Mouse (Mus musculus) MEL (cell line): Measurements from ENCODE around the gene Ubp1.
A peak's percentile ranks its signal among the peaks of the same experiment; 100 is the strongest.

Source experiments
- CTCF ChIP-seq, 3 experiments: IDR thresholded peaks in 2 of 3; conservative IDR thresholded peaks in 1 of 3; 2 replicates each; pipeline ENCODE4 v1.5.1; 2011 to 2012; ENCODE audit warnings: low read length in 3 of 3, low read depth in 2 of 3, mild to moderate bottlenecking in 2 of 3, improper control_type of control experiment in 1 of 3, inconsistent platforms in 1 of 3, mixed read lengths in 1 of 3, moderate library complexity in 1 of 3; ENCODE audit not compliant: control insufficient read depth in 1 of 3, insufficient read depth in 1 of 3, poor library complexity in 1 of 3, severe bottlenecking in 1 of 3
- NRF1 ChIP-seq: IDR thresholded peaks from 2 replicates; pipeline ENCODE4 v1.6.1; 2014; ENCODE audit warnings: low read depth, mild to moderate bottlenecking, inconsistent platforms, low read length, improper control_type of control experiment, moderate library complexity; ENCODE audit not compliant: poor library complexity, insufficient read depth, severe bottlenecking
- POLR2A ChIP-seq, 2 experiments: IDR thresholded peaks; 2 replicates each; pipeline ENCODE4 v1.6.1; 2011 to 2012; ENCODE audit warnings: low read length in 2 of 2, mild to moderate bottlenecking in 2 of 2, control low read depth in 1 of 2, improper control_type of control experiment in 1 of 2, low read depth in 1 of 2, moderate library complexity in 1 of 2; ENCODE audit not compliant: control insufficient read depth in 1 of 2, insufficient read depth in 1 of 2, poor library complexity in 1 of 2

GRCm38 (mm10) chr9:114026261-114026934 lies 95.7 kb downstream of the Ubp1 start:
- TF ChIP-seq CTCF (IDR thresholded peaks at IDR 0.05 in 2 of 3, conservative IDR thresholded peaks at IDR 0.05 in 1 of 3; ENCODE audit: control insufficient read depth in 1 of 3, insufficient read depth in 1 of 3, low read depth in 2 of 3, low read length in 3 of 3, poor library complexity in 1 of 3, severe bottlenecking in 1 of 3) (no peak), POLR2A (IDR thresholded peaks at IDR 0.05; ENCODE audit: control insufficient read depth in 1 of 2, insufficient read depth in 1 of 2, low read depth in 1 of 2, low read length in 2 of 2, poor library complexity in 1 of 2) (peak; percentile 54 to 63; a peak in 2 of 4 replicates), NRF1 (peak; percentile 47; the same call in 1 of the 2 replicates)
